Mouse (Mus musculus) heart, postnatal 0 days (tissue): ENCODE data around the gene Arpc2. TPM values are rescaled to one million over a fixed set of nuclear protein-coding genes. Genes with fewer than 3 reads are reported as not detected.

Source experiments
- ATAC-seq: fragments of 200-750 bp; cut with Nextera tagmentation; 2 replicates; pipeline ENCODE4 v1.8.0; 2017; ENCODE audit warnings: low read depth, moderate number of reproducible peaks, moderate library complexity; ENCODE audit not compliant: insufficient read depth
- DNase-seq: peaks from one replicate; pipeline ENCODE4 v3.0.0-alpha.2; 2016; ENCODE audit warnings: low spot score
- H3K27ac ChIP-seq: fragments of 300-500 bp; sonication (generic); 2 replicates; pipeline ENCODE4 v1.5.1; 2014; ENCODE audit warnings: low read depth, mild to moderate bottlenecking
- H3K27me3 ChIP-seq: fragments of 300-500 bp; sonication (generic); 2 replicates; pipeline ENCODE4 v1.6.1; 2014; ENCODE audit warnings: low read length, mixed read lengths; ENCODE audit not compliant: control insufficient read depth, insufficient read depth
- H3K36me3 ChIP-seq: fragments of 300-500 bp; sonication (generic); replicated peaks from 2 replicates; pipeline ENCODE4 v1.6.1; 2014; ENCODE audit warnings: low read length, mixed read lengths; ENCODE audit not compliant: control insufficient read depth, insufficient read depth
- H3K4me1 ChIP-seq: fragments of 300-500 bp; sonication (generic); 2 replicates; pipeline ENCODE4 v1.6.1; 2014; ENCODE audit warnings: antibody characterized with exemption; ENCODE audit not compliant: control insufficient read depth, insufficient read depth
- H3K4me2 ChIP-seq: fragments of 300-500 bp; sonication (generic); 2 replicates; pipeline ENCODE4 v1.6.1; 2014; ENCODE audit warnings: low read depth, mild to moderate bottlenecking, low read length, moderate library complexity
- H3K4me3 ChIP-seq: fragments of 300-500 bp; sonication (generic); 2 replicates; pipeline ENCODE4 v1.5.1; 2014; ENCODE audit warnings: low read depth, low read length
- H3K9ac ChIP-seq: fragments of 300-500 bp; sonication (generic); replicated peaks from 2 replicates; pipeline ENCODE4 v1.6.1; 2014; ENCODE audit warnings: low read depth, low read length, mixed read lengths
- H3K9me3 ChIP-seq: fragments of 300-500 bp; sonication (generic); replicated peaks from 2 replicates; pipeline ENCODE4 v1.6.1; 2016; ENCODE audit warnings: low read length; ENCODE audit not compliant: control insufficient read depth
- CTCF ChIP-seq: IDR thresholded peaks from 2 replicates; pipeline ENCODE4 v1.5.1; 2016; ENCODE audit warnings: antibody characterized with exemption, control low read depth, low read depth
- EP300 ChIP-seq: IDR thresholded peaks from 2 replicates; pipeline ENCODE4 v1.6.1; 2016; ENCODE audit warnings: antibody characterized with exemption, low read depth
- WGBS: fragments of 180-500 bp; shearing (Covaris S2); extraction: QIAGEN DNeasy Blood & Tissue Kit; methylation state at CpG from one replicate; pipeline ENCODE4 v1.1.7; 2014; 5-methylcytosine and 5-hydroxymethylcytosine counted together
- polyA plus RNA-seq: library from polyadenylated mRNA; unstranded; fragments of >200 nt; fragmentation: Nextera tagmentation; extraction: Ambion mirVana; gene quantifications from 2 replicates; pipeline ENCODE4 v1.2.1, GENCODE M21; 2015
- total RNA-seq: library from RNA; depleted of rRNA; stranded (reverse); fragments of >200 nt; gene quantifications from 2 replicates; pipeline ENCODE4 v1.2.3, GENCODE M21; 2014; ENCODE audit warnings: low replicate concordance; rRNA removed

Arpc2 gene
- total RNA-seq (149 and 180 TPM in 2 replicates), polyA plus RNA-seq (374 and 375 TPM in 2 replicates)

GRCm38 (mm10) chr1:74235938-74236589 lies at the start of gene Arpc2:
Gene Arpc2 (plus strand): TSS chr1:74236084.
- peaks cover 34% of the 10 kb centered on the region for H3K4me1 ChIP-seq
- H3K27ac ChIP-seq, result peak within 1 kb of the TSS; percentile 98
- DNase-seq (peak; percentile 97), ATAC-seq (peak; percentile 94)
- peak within 1 kb of the TSS; percentile 95 for H3K4me3 ChIP-seq
- H3K36me3 ChIP-seq, result no peaks in the 10 kb centered on the region
- peak within 1 kb of the TSS; percentile 98 for H3K9ac ChIP-seq
- 2% methylated on average over 42 of the region's 55 CpGs for WGBS
- no peaks in the 10 kb centered on the region for H3K9me3 ChIP-seq
- no peak for TF ChIP-seq CTCF
- TF ChIP-seq EP300, result peak; percentile 18; the same call in 1 of the 2 replicates
- H3K4me2 ChIP-seq, result peak within 1 kb of the TSS; percentile 77
- H3K27me3 ChIP-seq, result no peaks in the 10 kb centered on the region

GRCm38 (mm10) chr1:74190471-74190870 lies 45.4 kb upstream of the Arpc2 start:
- WGBS, result 89% methylated on average over 7 of the region's 7 CpGs
- no peak for DNase-seq
- no peak overlapping the region for H3K9ac ChIP-seq

DNA sequence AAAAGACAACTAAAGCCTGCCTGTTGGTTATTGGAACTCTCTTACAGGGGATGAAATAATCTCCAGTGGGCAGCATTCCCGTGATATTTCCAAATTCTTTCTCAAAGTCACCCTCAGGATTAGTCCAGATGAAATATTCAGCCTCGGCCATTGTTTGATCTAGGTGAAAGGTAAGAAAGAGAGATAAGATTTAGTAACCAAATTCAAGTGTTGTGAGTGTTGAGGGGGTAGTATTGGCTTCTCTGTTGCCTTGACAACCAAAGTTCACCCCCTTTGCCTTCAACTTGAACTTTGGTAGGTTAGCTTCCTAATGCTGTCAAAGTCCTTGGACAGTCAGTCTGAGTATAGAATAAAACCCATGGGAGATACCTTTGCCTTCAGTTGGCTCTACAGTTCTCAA lies 43.2 kb upstream of the Arpc2 start:
- ATAC-seq (no peak), DNase-seq (no peak)
- no peaks in the 10 kb centered on the region for H3K27me3 ChIP-seq
- H3K9me3 ChIP-seq, result no peaks in the 10 kb centered on the region
- TF ChIP-seq EP300, result no peak
- no peak for TF ChIP-seq CTCF
- 58% methylated on average over 2 of the region's 2 CpGs for WGBS
- no peak overlapping the region for H3K4me2 ChIP-seq
- no peaks in the 10 kb centered on the region for H3K4me1 ChIP-seq
- H3K4me3 ChIP-seq, result no peak overlapping the region
- no peaks in the 10 kb centered on the region for H3K36me3 ChIP-seq
- H3K27ac ChIP-seq, result no peak overlapping the region
- H3K9ac ChIP-seq, result no peak overlapping the region

More at GRCm38 (mm10) chr1:74190471-74190870, 45.4 kb upstream of the Arpc2 start:
- no peak for ATAC-seq
- H3K9me3 ChIP-seq, result no peaks in the 10 kb centered on the region
- no peaks in the 10 kb centered on the region for H3K4me1 ChIP-seq
- H3K27me3 ChIP-seq, result no peaks in the 10 kb centered on the region
- H3K4me3 ChIP-seq, result no peak overlapping the region
- no peak overlapping the region for H3K4me2 ChIP-seq
- H3K36me3 ChIP-seq, result no peaks in the 10 kb centered on the region
- TF ChIP-seq EP300 (no peak), CTCF (no peak)
- H3K27ac ChIP-seq, result no peak overlapping the region

- Histone ChIP-seq H3K27me3 (no peaks in the 10 kb centered on the region), H3K4me1 (no peaks in the 10 kb centered on the region), H3K4me2 (no peak within 1 kb of the TSS), H3K27ac (no peak within 1 kb of the TSS), H3K9ac (no peak within 1 kb of the TSS), H3K36me3 (no peaks in the 10 kb centered on the region), H3K4me3 (no peak within 1 kb of the TSS), H3K9me3 (no peaks in the 10 kb centered on the region)
- WGBS, result 71% methylated on average over 8 of the region's 8 CpGs
- no peak for TF ChIP-seq EP300
- DNase-seq (no peak), ATAC-seq (no peak)
Measured at GRCm38 (mm10) chr1:74194445-74194844, 41.4 kb upstream of the Arpc2 start, which contains the start of gene Cxcr1. Gene Cxcr1 (minus strand): TSS chr1:74194631.

- no peak overlapping the region for H3K4me2 ChIP-seq
- H3K4me3 ChIP-seq, result no peak overlapping the region
- no peaks in the 10 kb centered on the region for H3K4me1 ChIP-seq
- H3K27ac ChIP-seq, result no peak overlapping the region
- WGBS, result 42% methylated on average over 7 of the region's 7 CpGs
- H3K36me3 ChIP-seq, result no peaks in the 10 kb centered on the region
- H3K27me3 ChIP-seq, result no peaks in the 10 kb centered on the region
- ATAC-seq, result peak; percentile 49
- DNase-seq, result peak; percentile 15
- TF ChIP-seq EP300, result no peak
- peak; percentile 65 for TF ChIP-seq CTCF
- no peak overlapping the region for H3K9ac ChIP-seq
- H3K9me3 ChIP-seq, result no peaks in the 10 kb centered on the region
Measured at GRCm38 (mm10) chr1:74195961-74196360, 39.9 kb upstream of the Arpc2 start.
